Mouse (Mus musculus): Measurements from ENCODE around the gene Chrna4. TPM values are rescaled to one million over a fixed set of nuclear protein-coding genes. Genes with fewer than 3 reads are reported as not detected.

Chrna4 gene
- polyA plus RNA-seq, 1 experiment: not detected

- Histone ChIP-seq H3K4me1 (peaks cover 4% of the 10 kb centered on the region; the same call in 1 of the 2 replicates), H3K4me3 (replicated peaks) (no peak overlapping the region), H3K36me3 (replicated peaks; ENCODE audit: low read length) (no peaks in the 10 kb centered on the region), H3K27me3 (replicated peaks) (peaks cover 100% of the 10 kb centered on the region), H3K9me3 (no peaks in the 10 kb centered on the region)
- TF ChIP-seq FLI1 (IDR thresholded peaks at IDR 0.05; ENCODE audit: low read length) (no peak), GATA1 (IDR thresholded peaks at IDR 0.05; ENCODE audit: borderline replicate concordance, low read length) (no peak)
These were observed 970 bp downstream of the Chrna4 start for GRCm38 (mm10) chr2:181042376-181042775.

- TF ChIP-seq FLI1 (IDR thresholded peaks at IDR 0.05; ENCODE audit: low read length) (no peak), GATA1 (IDR thresholded peaks at IDR 0.05; ENCODE audit: borderline replicate concordance, low read length) (no peak)
- H3K4me3 ChIP-seq (replicated peaks): no peak overlapping the region
- H3K27me3 ChIP-seq (replicated peaks): peaks cover 100% of the 10 kb centered on the region
- no peaks in the 10 kb centered on the region for H3K36me3 ChIP-seq (replicated peaks; ENCODE audit: low read length)
- peaks cover 4% of the 10 kb centered on the region; the same call in 1 of the 2 replicates for H3K4me1 ChIP-seq
- no peaks in the 10 kb centered on the region for H3K9me3 ChIP-seq
These were observed 1.4 kb downstream of the Chrna4 start for GRCm38 (mm10) chr2:181041941-181042340.

DNA sequence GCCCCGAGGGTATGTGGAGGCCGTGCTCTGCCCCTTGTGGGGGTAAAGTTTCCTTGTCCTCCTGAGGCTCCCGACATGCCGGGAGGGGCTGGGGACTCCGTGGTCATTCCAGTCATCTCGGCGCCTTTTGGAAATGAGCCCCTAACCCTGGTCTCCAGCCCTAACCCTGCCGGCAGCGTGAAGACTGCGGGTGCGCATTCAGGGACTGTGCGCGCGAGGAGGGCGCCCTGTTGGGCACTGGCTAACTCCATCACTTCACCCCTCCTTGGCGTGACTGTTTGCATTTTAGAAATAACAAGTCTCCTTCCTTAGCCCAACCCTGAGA is 4.0 kb downstream of the Chrna4 start:
- Histone ChIP-seq H3K9me3 (no peaks in the 10 kb centered on the region), H3K36me3 (replicated peaks; ENCODE audit: low read length) (no peaks in the 10 kb centered on the region), H3K4me3 (replicated peaks) (no peak overlapping the region), H3K27me3 (replicated peaks) (peaks cover 100% of the 10 kb centered on the region), H3K4me1 (peaks cover 4% of the 10 kb centered on the region; the same call in 1 of the 2 replicates)
- no peak for TF ChIP-seq GATA1 (IDR thresholded peaks at IDR 0.05; ENCODE audit: borderline replicate concordance, low read length)
- TF ChIP-seq FLI1 (IDR thresholded peaks at IDR 0.05; ENCODE audit: low read length): no peak

- TF ChIP-seq FLI1 (IDR thresholded peaks at IDR 0.05; ENCODE audit: low read length): no peak
- no peak for TF ChIP-seq GATA1 (IDR thresholded peaks at IDR 0.05; ENCODE audit: borderline replicate concordance, low read length)
- Histone ChIP-seq H3K4me1 (peaks cover 4% of the 10 kb centered on the region; the same call in 1 of the 2 replicates), H3K9me3 (no peaks in the 10 kb centered on the region), H3K4me3 (replicated peaks) (no peak overlapping the region), H3K27me3 (replicated peaks) (peaks cover 100% of the 10 kb centered on the region), H3K36me3 (replicated peaks; ENCODE audit: low read length) (no peaks in the 10 kb centered on the region)
These were observed 4.5 kb downstream of the Chrna4 start for GRCm38 (mm10) chr2:181038644-181039355.

DNA sequence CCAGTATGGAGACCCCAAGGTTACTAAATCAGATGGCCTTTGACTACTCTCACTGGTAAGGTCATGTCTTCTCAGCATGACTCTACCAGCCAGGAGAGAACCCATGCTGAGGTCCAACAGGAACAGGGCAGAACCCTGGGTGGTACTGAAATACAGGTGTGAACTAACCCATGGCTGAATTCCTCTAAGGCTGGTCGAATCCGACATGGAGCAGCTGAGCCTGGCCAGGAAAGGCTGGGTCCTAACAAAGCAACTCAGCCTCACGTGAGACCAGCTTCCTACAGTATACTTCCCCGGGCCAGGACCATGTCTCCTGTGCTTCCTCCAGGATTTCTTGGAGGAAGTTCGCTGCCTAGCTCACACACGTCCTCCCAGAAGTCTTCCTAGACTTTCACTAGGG is 6.8 kb downstream of the Chrna4 start:
- Histone ChIP-seq H3K27me3 (replicated peaks) (peaks cover 100% of the 10 kb centered on the region), H3K36me3 (replicated peaks; ENCODE audit: low read length) (no peaks in the 10 kb centered on the region), H3K9me3 (no peaks in the 10 kb centered on the region), H3K4me3 (replicated peaks) (no peak overlapping the region), H3K4me1 (peaks cover 4% of the 10 kb centered on the region; the same call in 1 of the 2 replicates)
- TF ChIP-seq FLI1 (IDR thresholded peaks at IDR 0.05; ENCODE audit: low read length) (no peak), GATA1 (IDR thresholded peaks at IDR 0.05; ENCODE audit: borderline replicate concordance, low read length) (no peak)

DNA sequence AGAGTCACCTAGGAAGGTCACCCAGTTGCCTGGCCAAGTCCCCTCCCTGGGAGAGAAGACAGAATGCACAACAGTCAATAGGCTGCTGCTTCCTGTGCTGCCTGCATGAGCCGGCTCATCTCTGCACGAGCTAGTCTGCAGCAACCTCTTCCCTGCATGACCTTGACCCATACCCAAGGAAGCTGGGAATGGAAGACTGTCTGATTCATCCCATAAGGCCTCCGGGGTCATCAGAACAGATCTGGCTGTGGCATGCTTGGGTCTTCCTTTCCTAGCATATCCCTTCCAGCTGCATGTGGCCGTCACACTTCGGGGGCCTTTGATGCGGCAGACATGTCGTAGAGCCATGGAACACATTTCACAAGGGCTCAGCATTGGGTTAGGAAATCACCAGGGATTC is 8.2 kb downstream of the Chrna4 start:
- no peak for TF ChIP-seq GATA1 (IDR thresholded peaks at IDR 0.05; ENCODE audit: borderline replicate concordance, low read length)
- TF ChIP-seq FLI1 (IDR thresholded peaks at IDR 0.05; ENCODE audit: low read length): no peak
- Histone ChIP-seq H3K4me3 (replicated peaks) (no peak overlapping the region), H3K4me1 (peaks cover 4% of the 10 kb centered on the region; the same call in 1 of the 2 replicates), H3K27me3 (replicated peaks) (peaks cover 100% of the 10 kb centered on the region), H3K36me3 (replicated peaks; ENCODE audit: low read length) (no peaks in the 10 kb centered on the region), H3K9me3 (no peaks in the 10 kb centered on the region)

- Histone ChIP-seq H3K36me3 (replicated peaks; ENCODE audit: low read length) (no peaks in the 10 kb centered on the region), H3K4me3 (replicated peaks) (no peak overlapping the region)
- TF ChIP-seq GATA1 (IDR thresholded peaks at IDR 0.05; ENCODE audit: borderline replicate concordance, low read length) (no peak), FLI1 (IDR thresholded peaks at IDR 0.05; ENCODE audit: low read length) (no peak)
These were observed 10.0 kb downstream of the Chrna4 start for GRCm38 (mm10) chr2:181033310-181033709.

DNA sequence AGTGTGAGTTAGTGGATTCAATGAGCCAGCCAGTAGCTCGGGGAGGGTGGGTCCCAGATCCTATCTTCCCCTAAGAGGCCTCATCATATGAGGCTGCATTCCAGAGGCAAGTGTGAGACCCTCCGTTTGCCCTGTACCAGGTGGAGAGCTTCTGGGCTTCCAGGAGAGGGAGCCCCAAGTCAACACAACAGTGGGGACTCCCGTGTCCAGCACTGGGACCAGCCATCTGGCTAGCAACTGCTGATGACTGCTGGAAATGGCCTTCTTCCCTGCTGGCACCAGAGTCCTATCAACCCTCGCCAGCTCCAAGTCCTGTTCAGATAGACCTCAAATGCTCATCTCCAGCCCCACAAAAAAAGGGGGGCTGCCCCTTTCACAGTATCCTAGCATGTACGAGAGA is 10.9 kb downstream of the Chrna4 start:
- H3K36me3 ChIP-seq (replicated peaks; ENCODE audit: low read length): no peaks in the 10 kb centered on the region
- no peak overlapping the region for H3K4me3 ChIP-seq (replicated peaks)
- TF ChIP-seq FLI1 (IDR thresholded peaks at IDR 0.05; ENCODE audit: low read length): no peak
- no peak for TF ChIP-seq GATA1 (IDR thresholded peaks at IDR 0.05; ENCODE audit: borderline replicate concordance, low read length)
- H3K9me3 ChIP-seq: no peaks in the 10 kb centered on the region
- peaks cover 99% of the 10 kb centered on the region for H3K27me3 ChIP-seq (replicated peaks)
- H3K4me1 ChIP-seq: no peaks in the 10 kb centered on the region

More at GRCm38 (mm10) chr2:181033310-181033709, 10.0 kb downstream of the Chrna4 start:
- Histone ChIP-seq H3K4me1 (no peaks in the 10 kb centered on the region), H3K27me3 (replicated peaks) (peaks cover 99% of the 10 kb centered on the region), H3K9me3 (no peaks in the 10 kb centered on the region)

DNA sequence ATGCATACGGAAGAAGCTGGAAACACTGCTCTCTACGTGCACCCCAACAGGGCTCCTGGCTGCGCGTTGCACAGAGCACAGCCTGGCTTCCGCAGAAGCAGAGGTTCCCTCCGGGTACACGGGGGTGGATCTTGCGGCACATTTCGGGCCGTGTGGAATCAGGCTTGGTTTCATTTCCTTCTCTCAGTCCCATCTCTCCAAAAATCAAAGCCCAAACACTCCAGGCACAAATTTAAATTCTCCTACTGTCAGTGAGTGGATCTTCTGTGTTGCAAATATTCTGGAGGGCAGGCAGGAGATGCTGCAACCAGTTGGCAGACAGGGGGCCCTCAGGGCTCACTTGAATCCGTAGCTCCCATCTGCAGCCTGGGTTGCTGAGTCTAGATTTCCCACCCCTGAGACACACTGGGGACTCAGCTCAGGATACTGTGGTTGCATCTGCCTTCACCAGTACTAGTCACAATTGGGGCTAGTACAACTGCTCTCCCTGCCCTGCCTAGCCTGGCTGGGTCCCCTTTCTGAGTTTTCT is 11.9 kb downstream of the Chrna4 start:
- H3K4me3 ChIP-seq (replicated peaks): no peak overlapping the region
- H3K36me3 ChIP-seq (replicated peaks; ENCODE audit: low read length): no peaks in the 10 kb centered on the region
- H3K27me3 ChIP-seq (replicated peaks): peaks cover 99% of the 10 kb centered on the region
- TF ChIP-seq GATA1 (IDR thresholded peaks at IDR 0.05; ENCODE audit: borderline replicate concordance, low read length) (no peak), FLI1 (IDR thresholded peaks at IDR 0.05; ENCODE audit: low read length) (no peak)
- no peaks in the 10 kb centered on the region for H3K9me3 ChIP-seq
- no peaks in the 10 kb centered on the region for H3K4me1 ChIP-seq

- peaks cover 57% of the 10 kb centered on the region for H3K27me3 ChIP-seq (replicated peaks)
- H3K4me3 ChIP-seq (replicated peaks): no peak overlapping the region
- H3K9me3 ChIP-seq: no peaks in the 10 kb centered on the region
- 0 out of 2 replicates have a peak, but pooled peaks cover 5% of the 10 kb centered on the region for H3K4me1 ChIP-seq
- no peak for TF ChIP-seq FLI1 (IDR thresholded peaks at IDR 0.05; ENCODE audit: low read length)
- no peak for TF ChIP-seq GATA1 (IDR thresholded peaks at IDR 0.05; ENCODE audit: borderline replicate concordance, low read length)
- H3K36me3 ChIP-seq (replicated peaks; ENCODE audit: low read length): peaks cover 5% of the 10 kb centered on the region
These were observed 35.0 kb downstream of the Chrna4 start for GRCm38 (mm10) chr2:181008339-181008738.
